Mouse (Mus musculus): ENCODE data around the gene Ptgdr2. TPM values are rescaled to one million over a fixed set of nuclear protein-coding genes. Genes with fewer than 3 reads are reported as not detected.

Ptgdr2 gene
- polyA plus RNA-seq, 1 experiment from 2014 or later, result 0.13 TPM

Other genes with a start within 250 kb of the Ptgdr2 start
- 38.3 and 40.5 TPM in 2 replicates for gene Vps37c, start 248.4 kb upstream of the Ptgdr2 start, polyA plus RNA-seq (2015; fragmentation: Nextera tagmentation; extraction: Ambion mirVana)
- 0.06 and 0.10 TPM in 2 replicates for gene Cd5, start 198.2 kb upstream of the Ptgdr2 start, polyA plus RNA-seq (2015; fragmentation: Nextera tagmentation; extraction: Ambion mirVana)
- not detected in 2 replicates for gene Cd6, start 107.1 kb upstream of the Ptgdr2 start, polyA plus RNA-seq (2015; fragmentation: Nextera tagmentation; extraction: Ambion mirVana)
- gene Slc15a3, start 97.4 kb upstream of the Ptgdr2 start, polyA plus RNA-seq (2015; fragmentation: Nextera tagmentation; extraction: Ambion mirVana), result 0.25 and 0.57 TPM in 2 replicates
- gene Tmem132a, start 67.2 kb upstream of the Ptgdr2 start, polyA plus RNA-seq (2015; fragmentation: Nextera tagmentation; extraction: Ambion mirVana), result 176 and 195 TPM in 2 replicates
- gene Tmem109, start 55.2 kb upstream of the Ptgdr2 start, polyA plus RNA-seq (2015; fragmentation: Nextera tagmentation; extraction: Ambion mirVana), result 43.7 and 46.1 TPM in 2 replicates
- 42.8 and 43.3 TPM in 2 replicates for gene Prpf19, start 41.9 kb upstream of the Ptgdr2 start, polyA plus RNA-seq (2015; fragmentation: Nextera tagmentation; extraction: Ambion mirVana)
- gene Zp1, start 16.5 kb upstream of the Ptgdr2 start, polyA plus RNA-seq (2015; fragmentation: Nextera tagmentation; extraction: Ambion mirVana), result 0.16 and 0.56 TPM in 2 replicates
- gene Ccdc86, start 12.1 kb downstream of the Ptgdr2 start, polyA plus RNA-seq (2015; fragmentation: Nextera tagmentation; extraction: Ambion mirVana), result 18.8 TPM in 2 replicates
- gene Ms4a10, start 37.5 kb downstream of the Ptgdr2 start, polyA plus RNA-seq (2015; fragmentation: Nextera tagmentation; extraction: Ambion mirVana), result not detected in 2 replicates
- gene Ms4a15, start 56.1 kb downstream of the Ptgdr2 start, polyA plus RNA-seq (2015; fragmentation: Nextera tagmentation; extraction: Ambion mirVana), result 0.51 and 0.87 TPM in 2 replicates
- gene Ms4a18, start 80.9 kb downstream of the Ptgdr2 start, polyA plus RNA-seq (2015; fragmentation: Nextera tagmentation; extraction: Ambion mirVana), result not detected in 2 replicates
- not detected in 2 replicates for gene Ms4a8a, start 143.9 kb downstream of the Ptgdr2 start, polyA plus RNA-seq (2015; fragmentation: Nextera tagmentation; extraction: Ambion mirVana)
- gene 1700017D01Rik, start 193.7 kb downstream of the Ptgdr2 start, polyA plus RNA-seq (2015; fragmentation: Nextera tagmentation; extraction: Ambion mirVana), result not detected in 2 replicates
- not detected in 2 replicates for gene 1700025F22Rik, start 228.2 kb downstream of the Ptgdr2 start, polyA plus RNA-seq (2015; fragmentation: Nextera tagmentation; extraction: Ambion mirVana)